Mouse (Mus musculus) gastrocnemius, postnatal 25 days (tissue): ENCODE data around the gene Dusp23. TPM values are rescaled to one million over a fixed set of nuclear protein-coding genes. Genes with fewer than 3 reads are reported as not detected.

Source experiments
- DNase-seq: peaks from one replicate; pipeline ENCODE4 v3.0.0; 2022
- total RNA-seq, 2 experiments: library from RNA; stranded (reverse); gene quantifications; 1 replicate in 1 of 2; 2 replicates in 1 of 2; pipeline ENCODE4 v1.2.3; 2021

Gene Dusp23
- total RNA-seq, 2 experiments from 2014 or later, result 25.2 to 30.2 TPM

DNA sequence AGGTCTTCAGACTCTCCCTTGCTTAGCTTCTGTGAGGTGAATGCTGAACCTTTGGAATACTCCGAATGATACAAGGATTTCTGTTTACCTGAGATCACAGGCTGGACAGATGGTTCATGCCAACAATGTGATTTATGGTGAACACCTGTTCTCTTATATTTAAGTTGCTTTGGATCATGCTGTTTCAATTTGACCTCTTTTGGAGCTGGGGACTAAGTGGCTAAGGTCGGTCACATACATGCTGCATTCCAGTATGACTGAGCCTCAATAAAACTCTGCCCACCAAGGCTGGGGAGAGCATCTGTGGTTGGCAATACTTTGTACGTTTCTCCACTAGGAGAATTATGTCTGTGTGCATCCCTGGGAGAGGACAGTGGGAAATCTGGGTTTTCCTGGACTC lies 8.7 kb downstream of the Dusp23 start:
- no peak for DNase-seq

GRCm38 (mm10) chr1:172623599-172623998 lies 9.2 kb downstream of the Dusp23 start:
- DNase-seq, result no peak

DNA sequence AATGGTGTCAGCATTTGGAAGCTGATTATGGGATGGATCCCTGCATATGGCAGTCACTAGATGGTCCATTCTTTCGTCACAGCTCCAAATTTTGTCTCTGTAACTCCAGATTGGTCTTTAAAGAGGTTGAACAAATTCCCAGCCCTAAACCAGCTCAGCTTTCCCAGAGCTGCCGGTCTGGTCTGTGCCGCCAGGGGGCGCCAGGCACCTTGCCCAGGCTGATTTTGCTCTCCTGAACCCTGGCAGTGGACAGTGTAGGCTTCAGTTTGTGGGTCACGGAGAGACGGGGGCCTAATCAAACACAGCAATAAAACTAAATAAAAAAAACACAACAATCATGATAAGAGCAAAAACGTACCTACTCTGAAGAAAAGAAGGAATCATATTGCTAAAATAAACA lies 13.5 kb downstream of the Dusp23 start:
- peak; percentile 60 for DNase-seq

DNA sequence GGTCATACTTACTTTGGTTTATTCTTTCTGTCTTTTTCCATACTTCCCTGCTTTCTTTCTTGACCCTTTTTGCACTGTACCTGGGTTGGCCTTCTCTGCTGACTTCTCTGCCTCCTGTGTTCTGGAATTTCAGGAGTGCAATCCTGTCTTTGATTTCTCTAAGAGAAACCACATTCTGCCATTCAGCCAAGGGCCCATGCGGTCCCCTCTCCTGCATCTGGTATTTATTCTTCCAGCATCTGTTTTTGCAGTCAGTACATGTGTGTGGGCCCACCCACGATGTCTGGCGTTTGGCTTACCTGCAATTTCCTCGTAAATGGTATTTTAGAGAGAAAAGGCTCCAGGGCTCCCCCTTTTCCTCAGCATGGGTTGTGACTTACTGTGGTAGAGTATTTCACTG lies 14.6 kb downstream of the Dusp23 start:
- no peak for DNase-seq

DNA sequence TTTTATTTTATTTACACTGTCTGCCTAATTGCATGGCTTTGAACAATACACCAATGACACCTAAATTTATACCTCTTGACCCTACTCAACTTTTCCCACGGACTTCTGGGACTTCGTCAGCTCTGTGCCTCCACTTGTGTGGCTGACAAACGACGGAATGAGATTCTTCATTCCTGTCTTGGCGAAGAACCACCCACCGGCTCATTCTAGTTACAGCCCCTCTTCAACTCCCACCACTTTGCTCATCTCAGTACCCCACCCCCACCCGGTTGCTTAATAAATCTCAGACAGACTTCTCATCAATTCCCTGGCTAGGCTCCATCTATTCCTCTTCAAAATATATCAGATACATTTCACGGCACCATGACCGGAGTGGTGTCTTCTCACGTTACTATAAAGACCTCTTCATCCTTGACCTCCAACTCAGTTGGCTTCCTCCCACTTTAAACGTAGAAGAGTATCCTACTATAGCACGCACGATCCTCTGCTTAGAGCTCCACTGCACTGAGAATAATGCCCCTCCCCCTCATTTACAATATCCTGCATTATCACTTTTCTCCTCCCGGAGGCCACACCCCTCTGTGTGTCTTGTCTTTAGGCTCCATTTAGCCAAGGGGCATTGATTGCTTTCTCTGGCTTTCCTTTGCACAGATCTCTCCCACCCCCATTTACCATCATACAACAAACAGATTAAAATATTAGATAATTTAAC lies 15.2 kb downstream of the Dusp23 start:
- no peak for DNase-seq

DNA sequence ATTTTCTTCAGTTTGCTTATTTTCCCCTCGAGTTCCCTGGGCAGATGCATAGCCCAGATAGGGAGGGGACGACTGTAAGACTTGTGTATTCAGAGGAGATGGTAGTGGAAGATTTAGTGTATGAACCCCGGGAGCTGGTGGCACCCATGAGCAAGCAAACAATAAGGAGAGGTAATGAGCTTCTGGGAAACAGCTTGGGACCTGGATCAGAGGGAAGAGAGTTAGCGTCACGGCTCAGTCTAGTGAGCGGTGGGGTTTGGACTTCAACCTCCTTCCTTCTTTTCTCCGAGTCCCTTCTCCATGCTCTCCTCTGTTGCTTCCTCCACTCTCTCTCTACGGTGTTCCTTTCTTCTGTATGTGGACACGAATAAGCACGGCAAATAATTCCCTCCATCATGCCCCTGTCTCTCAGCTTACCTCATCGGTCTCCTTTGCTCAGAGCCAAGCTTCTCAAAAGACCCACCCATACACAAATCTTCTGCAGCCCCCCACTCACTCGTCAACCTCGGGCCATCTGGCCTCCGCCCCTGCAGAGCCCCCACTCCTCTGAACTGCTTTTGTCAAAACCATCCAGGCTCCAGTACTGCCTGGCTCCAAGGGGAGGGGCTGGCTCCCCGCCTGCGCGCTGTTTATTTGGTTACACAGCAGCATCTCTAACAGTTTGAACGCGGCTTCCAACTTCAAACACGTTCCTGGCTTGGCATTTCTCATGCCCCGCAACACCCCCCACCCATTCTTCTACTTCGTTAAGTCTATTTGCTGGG lies 16.0 kb downstream of the Dusp23 start:
- DNase-seq, result no peak

DNA sequence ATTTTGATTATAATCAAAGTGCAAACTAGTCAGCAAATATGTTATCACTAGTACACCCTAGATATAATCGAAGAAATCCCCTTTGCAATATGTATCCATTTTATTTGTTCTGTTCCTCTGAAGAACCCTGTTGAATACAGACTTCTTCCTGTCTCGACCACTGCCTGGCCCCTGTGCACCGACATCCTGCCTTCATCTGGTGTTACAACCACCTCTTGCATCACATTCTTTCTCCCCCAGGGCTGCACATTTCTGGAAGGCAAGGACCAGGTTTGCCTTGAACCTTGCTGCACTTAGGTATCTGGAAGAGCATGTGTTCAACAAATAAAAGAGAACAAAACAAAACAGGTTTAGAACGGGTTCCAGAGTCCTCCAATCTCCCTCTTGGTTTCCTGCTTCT lies 17.4 kb downstream of the Dusp23 start:
- DNase-seq, result no peak

DNA sequence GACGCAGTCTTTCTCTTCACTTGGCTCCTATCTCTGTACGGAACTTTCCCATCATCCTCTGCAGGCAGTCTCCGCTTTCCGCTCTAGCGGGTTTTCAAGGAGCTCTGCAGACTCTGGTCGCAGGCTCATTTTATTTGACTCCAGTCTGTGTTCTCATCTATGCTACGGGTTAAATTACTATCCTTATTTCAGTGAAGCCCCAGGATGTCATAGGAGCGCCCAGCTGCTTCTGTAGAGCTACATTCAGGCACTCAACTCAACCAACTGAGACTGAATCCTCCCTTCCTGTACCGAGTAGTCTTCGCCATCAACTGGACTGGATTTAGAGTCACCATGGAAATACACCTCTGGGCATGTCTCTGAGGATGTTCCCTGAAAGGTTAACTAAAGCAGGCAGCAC lies 18.1 kb downstream of the Dusp23 start:
- no peak for DNase-seq

- DNase-seq, result no peak
Measured at GRCm38 (mm10) chr1:172612745-172613144, 20.0 kb downstream of the Dusp23 start.

DNA sequence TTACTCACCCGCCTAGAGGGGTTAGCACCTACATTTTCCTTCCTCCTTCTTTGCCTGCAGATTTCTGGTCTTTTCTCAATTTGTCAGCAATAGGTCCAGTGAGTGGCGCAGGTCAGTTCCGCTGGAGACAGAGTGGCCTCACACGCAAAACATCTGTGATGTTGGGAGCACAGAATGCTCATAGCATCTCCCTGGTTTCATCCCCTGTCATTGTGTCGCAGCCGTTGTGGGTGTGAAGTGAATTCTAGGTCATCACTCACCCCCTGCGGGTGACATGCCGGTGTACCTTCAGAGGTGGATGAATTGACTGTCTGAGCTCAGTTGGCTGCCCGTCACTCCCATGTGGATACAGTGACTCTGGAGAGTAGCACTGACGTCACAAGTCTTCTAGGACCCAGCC lies 21.5 kb downstream of the Dusp23 start:
- no peak for DNase-seq

DNA sequence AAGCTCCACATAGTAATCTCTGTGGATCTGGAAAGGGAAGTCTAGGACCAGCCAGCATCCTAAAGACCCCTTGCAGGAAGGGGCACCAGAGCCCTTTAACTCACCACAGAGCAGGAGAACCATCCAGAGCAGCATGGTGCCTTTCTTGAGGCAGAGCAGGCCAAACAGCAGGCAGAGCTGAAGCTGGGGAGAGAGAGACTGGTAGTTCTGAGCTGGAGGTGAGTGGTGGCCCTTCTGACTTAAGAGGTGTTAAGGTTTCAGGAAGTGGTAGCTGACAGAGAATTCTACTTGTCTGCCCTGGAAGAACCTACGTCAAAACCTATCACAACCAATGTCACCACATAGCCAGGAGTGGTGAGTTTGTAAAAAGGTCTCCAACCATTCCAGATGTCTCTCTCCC lies 30.4 kb downstream of the Dusp23 start, which contains the start of gene Fcrl6:
Gene Fcrl6 (minus strand): TSS at position 226 of the 400 bp plus-strand sequence.
- no peak for DNase-seq

DNA sequence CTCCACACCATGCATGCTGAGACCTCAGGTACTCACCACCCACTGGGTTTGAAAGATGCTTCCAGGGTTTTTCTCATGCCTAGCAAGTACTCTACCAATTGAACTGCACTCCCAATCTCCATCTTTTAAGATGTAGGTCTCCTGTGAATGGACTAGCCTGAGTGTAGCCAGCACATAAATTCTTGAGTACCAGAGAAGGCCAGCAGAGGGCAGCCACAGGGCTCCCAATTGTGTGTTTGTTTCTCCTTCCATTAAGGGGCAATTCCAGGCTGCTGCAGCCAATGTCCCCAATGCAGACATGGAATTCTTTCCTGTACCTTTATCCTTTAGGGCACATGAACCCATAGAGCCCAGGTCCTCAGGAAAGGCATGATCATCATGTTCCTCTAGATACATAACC lies 38.3 kb downstream of the Dusp23 start:
- DNase-seq, result no peak

DNA sequence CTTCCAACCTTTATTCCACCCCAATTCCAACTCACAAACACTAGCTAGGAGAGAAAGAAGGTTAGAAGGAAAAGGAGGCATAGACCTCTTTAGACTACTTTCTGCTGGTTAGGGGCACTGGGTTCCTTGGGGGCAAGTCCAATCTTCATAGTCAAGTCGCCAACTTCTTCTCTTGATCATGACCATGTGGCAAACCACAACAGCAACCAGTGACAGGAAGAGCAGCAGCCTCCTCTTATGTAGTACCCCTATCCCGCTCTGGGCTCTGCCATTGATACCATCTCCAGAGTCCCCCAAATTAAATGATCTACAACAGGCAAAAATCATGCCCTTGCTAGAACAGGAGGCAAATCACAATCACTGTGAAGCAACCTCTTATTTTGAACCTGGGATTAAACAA lies 38.8 kb downstream of the Dusp23 start:
- DNase-seq, result no peak

DNA sequence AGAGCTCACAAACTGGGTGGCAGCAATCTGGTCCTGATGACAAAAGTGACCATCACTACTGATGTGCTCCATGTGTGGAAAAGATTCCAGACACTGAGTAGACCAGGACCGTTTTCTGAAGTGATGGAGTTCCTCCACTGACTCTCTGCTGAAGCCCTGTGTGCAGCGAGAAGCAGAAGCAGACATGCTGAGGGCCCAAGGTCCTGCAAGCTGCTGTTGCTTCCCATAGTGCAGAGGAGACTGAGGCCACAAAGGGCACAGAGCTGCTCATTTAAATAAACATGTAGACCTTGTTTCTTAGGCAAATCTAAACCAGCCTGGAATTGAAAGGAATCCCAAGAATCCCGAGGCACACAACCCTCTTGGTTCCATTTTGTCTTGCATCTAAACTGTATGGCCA lies 39.4 kb downstream of the Dusp23 start:
- DNase-seq, result no peak

DNA sequence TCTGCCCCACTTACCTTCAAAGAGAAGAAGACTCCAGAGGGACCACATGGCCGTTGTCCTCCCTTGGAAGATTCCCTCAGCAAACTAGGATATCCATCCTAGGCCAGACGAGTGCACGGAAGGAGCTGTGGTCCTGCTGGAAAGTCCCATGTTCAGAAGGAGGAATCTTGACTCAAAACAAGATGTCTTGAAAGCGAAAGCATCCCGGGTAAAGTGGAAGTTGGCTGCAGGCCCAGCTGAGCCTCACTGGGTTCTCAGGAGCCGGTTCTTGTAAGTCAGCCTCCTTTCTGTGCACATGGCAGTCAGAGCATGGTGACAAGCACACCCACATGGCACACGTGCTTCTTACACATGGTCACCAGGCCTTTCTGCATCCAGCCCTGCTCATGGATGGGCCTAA lies 42.4 kb downstream of the Dusp23 start, which contains the start of gene Slamf8:
Gene Slamf8 (minus strand): TSS at position 184 of the 400 bp plus-strand sequence.
- DNase-seq, result no peak

GRCm38 (mm10) chr1:172585612-172586567 lies 46.9 kb downstream of the Dusp23 start:
- no peak for DNase-seq

GRCm38 (mm10) chr1:172585026-172585425 lies 47.7 kb downstream of the Dusp23 start:
- DNase-seq, result no peak

DNA sequence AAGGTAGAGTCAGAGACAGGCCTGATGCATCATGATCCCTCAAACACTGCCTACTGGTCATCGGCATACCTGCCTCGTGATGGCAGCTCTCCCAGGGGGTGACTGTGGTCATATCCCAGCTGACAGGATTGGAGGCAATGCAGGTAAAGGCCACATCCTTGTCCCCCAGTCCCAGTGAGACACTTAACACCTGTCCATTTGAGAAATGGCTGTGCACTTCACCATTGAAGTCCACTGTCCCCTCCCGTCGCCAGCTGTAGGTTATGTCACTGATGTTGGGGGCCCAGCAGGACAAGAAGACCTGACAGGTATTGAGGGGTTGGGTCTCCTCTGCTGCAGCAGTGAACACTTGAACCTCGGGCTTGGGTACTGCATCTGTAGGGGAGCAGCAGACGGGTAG lies 48.5 kb downstream of the Dusp23 start:
- DNase-seq, result no peak

- no peak for DNase-seq
Measured at GRCm38 (mm10) chr1:172582436-172582835, 50.3 kb downstream of the Dusp23 start.
